Mouse (Mus musculus) heart, postnatal 0 days (tissue): ENCODE results near the gene Stra6l. TPM values are rescaled to one million over a fixed set of nuclear protein-coding genes. Genes with fewer than 3 reads are reported as not detected.

ENCODE experiments used
- ATAC-seq: fragments of 200-750 bp; cut with Nextera tagmentation; 2 replicates; pipeline ENCODE4 v1.8.0; 2017; ENCODE audit warnings: low read depth, moderate number of reproducible peaks, moderate library complexity; ENCODE audit not compliant: insufficient read depth
- DNase-seq: peaks from one replicate; pipeline ENCODE4 v3.0.0-alpha.2; 2016; ENCODE audit warnings: low spot score
- H3K27ac ChIP-seq: fragments of 300-500 bp; sonication (generic); 2 replicates; pipeline ENCODE4 v1.5.1; 2014; ENCODE audit warnings: low read depth, mild to moderate bottlenecking
- H3K27me3 ChIP-seq: fragments of 300-500 bp; sonication (generic); 2 replicates; pipeline ENCODE4 v1.6.1; 2014; ENCODE audit warnings: low read length, mixed read lengths; ENCODE audit not compliant: control insufficient read depth, insufficient read depth
- H3K36me3 ChIP-seq: fragments of 300-500 bp; sonication (generic); replicated peaks from 2 replicates; pipeline ENCODE4 v1.6.1; 2014; ENCODE audit warnings: low read length, mixed read lengths; ENCODE audit not compliant: control insufficient read depth, insufficient read depth
- H3K4me1 ChIP-seq: fragments of 300-500 bp; sonication (generic); 2 replicates; pipeline ENCODE4 v1.6.1; 2014; ENCODE audit warnings: antibody characterized with exemption; ENCODE audit not compliant: control insufficient read depth, insufficient read depth
- H3K4me2 ChIP-seq: fragments of 300-500 bp; sonication (generic); 2 replicates; pipeline ENCODE4 v1.6.1; 2014; ENCODE audit warnings: low read depth, mild to moderate bottlenecking, low read length, moderate library complexity
- H3K4me3 ChIP-seq: fragments of 300-500 bp; sonication (generic); 2 replicates; pipeline ENCODE4 v1.5.1; 2014; ENCODE audit warnings: low read depth, low read length
- H3K9ac ChIP-seq: fragments of 300-500 bp; sonication (generic); replicated peaks from 2 replicates; pipeline ENCODE4 v1.6.1; 2014; ENCODE audit warnings: low read depth, low read length, mixed read lengths
- H3K9me3 ChIP-seq: fragments of 300-500 bp; sonication (generic); replicated peaks from 2 replicates; pipeline ENCODE4 v1.6.1; 2016; ENCODE audit warnings: low read length; ENCODE audit not compliant: control insufficient read depth
- CTCF ChIP-seq: IDR thresholded peaks from 2 replicates; pipeline ENCODE4 v1.5.1; 2016; ENCODE audit warnings: antibody characterized with exemption, control low read depth, low read depth
- EP300 ChIP-seq: IDR thresholded peaks from 2 replicates; pipeline ENCODE4 v1.6.1; 2016; ENCODE audit warnings: antibody characterized with exemption, low read depth
- WGBS: fragments of 180-500 bp; shearing (Covaris S2); extraction: QIAGEN DNeasy Blood & Tissue Kit; methylation state at CpG from one replicate; pipeline ENCODE4 v1.1.7; 2014; 5-methylcytosine and 5-hydroxymethylcytosine counted together
- polyA plus RNA-seq: library from polyadenylated mRNA; unstranded; fragments of >200 nt; fragmentation: Nextera tagmentation; extraction: Ambion mirVana; gene quantifications from 2 replicates; pipeline ENCODE4 v1.2.1, GENCODE M21; 2015
- total RNA-seq: library from RNA; depleted of rRNA; stranded (reverse); fragments of >200 nt; gene quantifications from 2 replicates; pipeline ENCODE4 v1.2.3, GENCODE M21; 2014; ENCODE audit warnings: low replicate concordance

The Stra6l gene
- total and polyA plus RNA-seq, 2 experiments from 2014 or later: 0.12 TPM; not detected in 1

GRCm38 (mm10) chr4:45848825-45849156 is 327 bp downstream of the Stra6l start:
- H3K27ac ChIP-seq: no peak overlapping the region
- H3K9me3 ChIP-seq: no peaks in the 10 kb centered on the region
- ATAC-seq (no peak), DNase-seq (no peak)
- H3K36me3 ChIP-seq: no peaks in the 10 kb centered on the region
- no peak overlapping the region for H3K4me2 ChIP-seq
- no peak overlapping the region for H3K9ac ChIP-seq
- H3K4me3 ChIP-seq: no peak overlapping the region
- peaks cover 7% of the 10 kb centered on the region; the same call in 1 of the 2 replicates for H3K4me1 ChIP-seq
- WGBS: 61% methylated on average over 10 of the region's 10 CpGs
- 0 out of 2 replicates have a peak, but pooled peaks cover 4% of the 10 kb centered on the region for H3K27me3 ChIP-seq
- TF ChIP-seq CTCF: no peak
- no peak for TF ChIP-seq EP300

- no peak for DNase-seq
- Histone ChIP-seq H3K27me3 (0 out of 2 replicates have a peak, but pooled peaks cover 4% of the 10 kb centered on the region), H3K36me3 (no peaks in the 10 kb centered on the region), H3K4me2 (no peak overlapping the region), H3K9ac (no peak overlapping the region), H3K27ac (no peak overlapping the region), H3K9me3 (no peaks in the 10 kb centered on the region), H3K4me1 (peaks cover 9% of the 10 kb centered on the region; the same call in 1 of the 2 replicates), H3K4me3 (no peak overlapping the region)
- no peak for ATAC-seq
- no peak for TF ChIP-seq EP300
- no peak for TF ChIP-seq CTCF
- 81% methylated on average over 1 of the region's 1 CpGs for WGBS
Measured at GRCm38 (mm10) chr4:45849419-45849818, 955 bp downstream of the Stra6l start.

GRCm38 (mm10) chr4:45851640-45852051 is 3.2 kb downstream of the Stra6l start:
- 44% methylated on average over 3 of the region's 3 CpGs for WGBS
- Histone ChIP-seq H3K36me3 (no peaks in the 10 kb centered on the region), H3K27me3 (no peaks in the 10 kb centered on the region), H3K4me2 (no peak overlapping the region), H3K4me1 (peaks cover 9% of the 10 kb centered on the region; the same call in 1 of the 2 replicates), H3K9me3 (no peaks in the 10 kb centered on the region), H3K27ac (no peak overlapping the region), H3K4me3 (no peak overlapping the region), H3K9ac (no peak overlapping the region)
- TF ChIP-seq CTCF (no peak), EP300 (no peak)
- DNase-seq: no peak
- no peak for ATAC-seq

- Histone ChIP-seq H3K9ac (no peak overlapping the region), H3K9me3 (no peaks in the 10 kb centered on the region), H3K36me3 (no peaks in the 10 kb centered on the region), H3K4me3 (no peak overlapping the region), H3K4me1 (peaks cover 9% of the 10 kb centered on the region; the same call in 1 of the 2 replicates), H3K27me3 (no peaks in the 10 kb centered on the region), H3K4me2 (no peak overlapping the region), H3K27ac (no peak overlapping the region)
- 38% methylated on average over 15 of the region's 15 CpGs for WGBS
- TF ChIP-seq EP300: no peak
- TF ChIP-seq CTCF: no peak
- no peak for ATAC-seq
- no peak for DNase-seq
Measured at GRCm38 (mm10) chr4:45853496-45854246, 5.2 kb downstream of the Stra6l start.

GRCm38 (mm10) chr4:45855803-45856424 is 7.5 kb downstream of the Stra6l start:
- Histone ChIP-seq H3K27ac (no peak overlapping the region), H3K36me3 (no peaks in the 10 kb centered on the region), H3K9me3 (0 out of 2 replicates have a peak, but pooled peaks cover 4% of the 10 kb centered on the region), H3K4me2 (no peak overlapping the region), H3K27me3 (no peaks in the 10 kb centered on the region), H3K4me1 (peaks cover 15% of the 10 kb centered on the region; the same call in 1 of the 2 replicates), H3K4me3 (no peak overlapping the region), H3K9ac (no peak overlapping the region)
- DNase-seq (peak; percentile 76), ATAC-seq (no peak; the same call in 1 of the 2 replicates)
- TF ChIP-seq EP300 (no peak), CTCF (peak; percentile 86)
- 45% methylated on average over 19 of the region's 19 CpGs for WGBS
